Mouse (Mus musculus) intestine, embryonic 16.5 days (tissue): ENCODE data around the gene Stap2. TPM values are rescaled to one million over a fixed set of nuclear protein-coding genes. Genes with fewer than 3 reads are reported as not detected.

Experiments
- ATAC-seq: fragments of 200-750 bp; cut with Nextera tagmentation; 2 replicates; pipeline ENCODE4 v1.8.0; 2017; ENCODE audit warnings: moderate TSS enrichment, moderate library complexity
- H3K27ac ChIP-seq: fragments of 300-500 bp; sonication (generic); 2 replicates; pipeline ENCODE4 v1.5.1; 2014; ENCODE audit warnings: mild to moderate bottlenecking, low read length
- H3K27me3 ChIP-seq: fragments of 300-500 bp; sonication (generic); replicated peaks from 2 replicates; pipeline ENCODE4 v1.6.1; 2014; ENCODE audit warnings: low read length, control low read depth, mixed read lengths; ENCODE audit not compliant: control insufficient read depth, insufficient read depth
- H3K36me3 ChIP-seq: fragments of 300-500 bp; sonication (generic); 2 replicates; pipeline ENCODE4 v1.6.1; 2014; ENCODE audit warnings: low read length, control low read depth; ENCODE audit not compliant: control insufficient read depth, insufficient read depth
- H3K4me1 ChIP-seq: fragments of 300-500 bp; sonication (generic); 2 replicates; pipeline ENCODE4 v1.6.1; 2014; ENCODE audit warnings: low read length, control low read depth, mixed read lengths; ENCODE audit not compliant: control insufficient read depth, insufficient read depth
- H3K4me2 ChIP-seq: fragments of 300-500 bp; sonication (generic); 2 replicates; pipeline ENCODE4 v1.6.1; 2014; ENCODE audit warnings: low read depth, low read length, control low read depth
- H3K4me3 ChIP-seq: fragments of 300-500 bp; sonication (generic); 2 replicates; pipeline ENCODE4 v1.5.1; 2014; ENCODE audit warnings: mild to moderate bottlenecking, low read length
- H3K9ac ChIP-seq: fragments of 300-500 bp; sonication (generic); 2 replicates; pipeline ENCODE4 v1.6.1; 2014; ENCODE audit warnings: low read depth, low read length
- H3K9me3 ChIP-seq: fragments of 300-500 bp; sonication (generic); 2 replicates; pipeline ENCODE4 v1.6.1; 2016; ENCODE audit warnings: low read length, control low read depth; ENCODE audit not compliant: control insufficient read depth
- WGBS: fragments of 180-500 bp; shearing (Covaris S2); extraction: QIAGEN DNeasy Blood & Tissue Kit; methylation state at CpG from one replicate; pipeline ENCODE4 v1.1.7; 2014; 5-methylcytosine and 5-hydroxymethylcytosine counted together
- polyA plus RNA-seq: library from polyadenylated mRNA; unstranded; fragments of >200 nt; fragmentation: Nextera tagmentation; extraction: Ambion mirVana; gene quantifications from 2 replicates; pipeline ENCODE4 v1.2.1, GENCODE M21; 2015

The Stap2 gene
- polyA plus RNA-seq, 1 experiment from 2014 or later = 65.6 TPM

GRCm38 (mm10) chr17:56021161-56021910, 16.0 kb upstream of the Stap2 start:
- H3K9ac ChIP-seq = no peak overlapping the region
- H3K9me3 ChIP-seq = no peaks in the 10 kb centered on the region
- no peak overlapping the region for H3K4me3 ChIP-seq
- no peak overlapping the region for H3K4me2 ChIP-seq
- H3K36me3 ChIP-seq = peaks cover 22% of the 10 kb centered on the region
- no peak for ATAC-seq
- WGBS = 77% methylated on average over 4 of the region's 4 CpGs
- H3K4me1 ChIP-seq = peaks cover 14% of the 10 kb centered on the region; the same call in 1 of the 2 replicates
- no peak overlapping the region for H3K27ac ChIP-seq
- no peaks in the 10 kb centered on the region for H3K27me3 ChIP-seq

- H3K4me3 ChIP-seq = no peak overlapping the region
- H3K9ac ChIP-seq = no peak overlapping the region
- H3K4me2 ChIP-seq = no peak overlapping the region
- peaks cover 30% of the 10 kb centered on the region for H3K36me3 ChIP-seq
- no peak for ATAC-seq
- WGBS = 91% methylated on average over 6 of the region's 6 CpGs
- H3K4me1 ChIP-seq = peaks cover 14% of the 10 kb centered on the region; the same call in 1 of the 2 replicates
- H3K27me3 ChIP-seq = no peaks in the 10 kb centered on the region
- H3K9me3 ChIP-seq = no peaks in the 10 kb centered on the region
- H3K27ac ChIP-seq = no peak overlapping the region
These were observed 15.2 kb upstream of the Stap2 start for GRCm38 (mm10) chr17:56020400-56021084.

DNA sequence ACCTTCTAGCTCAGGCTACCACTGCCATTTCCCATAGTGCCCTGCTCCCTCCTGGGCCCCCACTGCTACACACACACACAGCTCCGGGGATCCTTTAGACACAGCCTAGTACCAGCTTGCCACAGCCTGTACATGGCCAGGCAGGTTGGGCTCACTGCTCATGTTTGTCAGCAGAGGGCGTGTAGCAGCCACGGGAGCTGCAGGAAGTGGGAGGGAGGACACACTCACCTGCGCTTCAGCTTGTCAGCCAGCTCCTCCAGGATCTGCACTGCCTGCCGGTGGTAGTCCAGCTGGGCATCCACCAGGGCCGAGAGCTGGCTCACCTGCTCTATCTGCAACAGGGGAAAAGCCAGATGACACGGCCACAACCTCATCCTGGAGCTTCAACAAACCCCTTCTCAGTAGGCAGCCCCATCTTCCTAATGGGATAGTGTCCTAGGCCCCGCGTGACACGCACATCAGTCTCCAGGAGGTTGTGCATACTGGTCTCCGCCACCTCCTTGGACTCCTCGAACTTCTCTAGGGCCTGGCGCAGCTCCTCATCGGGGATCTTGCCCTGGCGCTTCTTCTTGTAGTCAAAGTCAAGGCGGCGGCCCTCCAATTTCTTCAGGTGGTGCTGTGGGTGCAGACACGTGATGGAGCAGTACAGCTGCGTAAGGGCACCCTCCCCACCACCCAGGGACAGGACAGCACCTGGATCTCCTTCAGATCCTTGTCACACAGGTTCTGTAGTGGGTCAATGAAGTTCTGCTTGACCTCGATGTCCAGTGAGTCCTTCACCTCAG, 13.2 kb upstream of the Stap2 start:
- ATAC-seq = peak; percentile 64
- 0 out of 2 replicates have a peak overlapping the region, but pooled peaks have one; percentile 14 for H3K9ac ChIP-seq
- H3K27ac ChIP-seq = no peak overlapping the region
- no peaks in the 10 kb centered on the region for H3K27me3 ChIP-seq
- H3K9me3 ChIP-seq = no peaks in the 10 kb centered on the region
- H3K36me3 ChIP-seq = peaks cover 39% of the 10 kb centered on the region
- WGBS = 68% methylated on average over 20 of the region's 20 CpGs
- H3K4me2 ChIP-seq = no peak overlapping the region
- H3K4me3 ChIP-seq = no peak overlapping the region
- H3K4me1 ChIP-seq = peaks cover 8% of the 10 kb centered on the region; the same call in 1 of the 2 replicates

- H3K36me3 ChIP-seq = peaks cover 44% of the 10 kb centered on the region
These were observed 12.5 kb upstream of the Stap2 start for GRCm38 (mm10) chr17:56017848-56018247.

GRCm38 (mm10) chr17:56016793-56017785, 11.7 kb upstream of the Stap2 start:
- H3K4me1 ChIP-seq = no peaks in the 10 kb centered on the region
- H3K9me3 ChIP-seq = no peaks in the 10 kb centered on the region
- no peak overlapping the region for H3K4me2 ChIP-seq
- H3K27ac ChIP-seq = no peak overlapping the region
- H3K9ac ChIP-seq = no peak overlapping the region
- no peak for ATAC-seq
- H3K4me3 ChIP-seq = no peak overlapping the region
- WGBS = 81% methylated on average over 15 of the region's 15 CpGs
- peaks cover 49% of the 10 kb centered on the region for H3K36me3 ChIP-seq
- H3K27me3 ChIP-seq = no peaks in the 10 kb centered on the region

More at GRCm38 (mm10) chr17:56017848-56018247, 12.5 kb upstream of the Stap2 start:
- H3K27ac ChIP-seq = no peak overlapping the region
- H3K27me3 ChIP-seq = no peaks in the 10 kb centered on the region
- no peak overlapping the region for H3K4me3 ChIP-seq
- H3K9me3 ChIP-seq = no peaks in the 10 kb centered on the region
- no peak for ATAC-seq
- H3K4me2 ChIP-seq = no peak overlapping the region
- 0 out of 2 replicates have a peak, but pooled peaks cover 3% of the 10 kb centered on the region for H3K4me1 ChIP-seq
- 0 out of 2 replicates have a peak overlapping the region, but pooled peaks have one; percentile 14 for H3K9ac ChIP-seq
- WGBS = 82% methylated on average over 7 of the region's 7 CpGs

DNA sequence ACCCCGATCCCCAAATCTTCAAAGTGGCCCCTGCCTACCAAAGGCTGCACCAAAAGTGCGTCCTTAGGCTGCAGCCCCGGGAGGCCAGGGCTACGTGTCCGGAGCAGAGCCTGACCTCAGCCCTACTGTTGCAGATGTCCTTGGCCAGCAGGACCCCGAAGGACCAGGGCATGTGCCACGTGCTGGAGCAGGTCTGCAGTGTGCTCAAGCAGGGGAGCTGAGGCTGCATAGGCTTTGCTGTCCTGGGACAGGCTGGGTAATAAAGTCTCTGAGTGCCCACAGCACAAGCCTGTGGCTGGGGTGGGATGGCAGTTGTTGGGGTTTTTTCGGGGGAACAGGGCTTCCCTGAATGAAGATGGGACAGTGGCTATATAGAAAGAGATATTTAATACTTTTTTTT, 11.0 kb upstream of the Stap2 start:
- Histone ChIP-seq H3K27ac (no peak overlapping the region), H3K27me3 (no peaks in the 10 kb centered on the region), H3K9me3 (no peaks in the 10 kb centered on the region), H3K4me1 (no peaks in the 10 kb centered on the region), H3K36me3 (peaks cover 55% of the 10 kb centered on the region), H3K4me3 (no peak overlapping the region), H3K4me2 (no peak overlapping the region), H3K9ac (no peak overlapping the region)
- 83% methylated on average over 8 of the region's 8 CpGs for WGBS
- no peak for ATAC-seq

GRCm38 (mm10) chr17:56015293-56015692, 9.9 kb upstream of the Stap2 start:
- Histone ChIP-seq H3K4me1 (peaks cover 7% of the 10 kb centered on the region), H3K4me3 (no peak overlapping the region), H3K4me2 (no peak overlapping the region), H3K9ac (no peak overlapping the region), H3K36me3 (peaks cover 54% of the 10 kb centered on the region), H3K27me3 (no peaks in the 10 kb centered on the region), H3K9me3 (no peaks in the 10 kb centered on the region), H3K27ac (no peak overlapping the region)
- WGBS = 94% methylated on average over 9 of the region's 9 CpGs
- no peak for ATAC-seq

DNA sequence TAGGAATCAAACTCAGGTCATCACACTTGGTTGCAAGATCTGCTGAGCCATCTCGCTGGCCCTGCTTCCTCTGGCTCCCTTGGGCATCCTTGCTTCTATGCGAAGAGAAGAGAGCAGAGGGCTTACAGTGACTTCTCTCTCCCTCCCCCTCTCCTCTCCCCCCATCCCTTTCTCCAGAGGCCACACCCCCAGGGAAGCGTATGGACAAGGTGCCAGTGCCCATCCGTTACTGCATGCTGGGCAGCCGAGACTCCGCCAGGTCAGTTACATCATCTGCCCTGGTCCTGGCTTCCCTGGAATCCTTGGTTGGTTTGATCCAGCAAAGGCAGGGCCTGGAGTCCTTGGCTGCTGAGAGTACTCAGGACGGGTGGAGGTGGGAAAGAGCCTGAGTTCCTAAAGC, 6.1 kb upstream of the Stap2 start:
- no peak overlapping the region for H3K4me3 ChIP-seq
- peaks cover 33% of the 10 kb centered on the region for H3K36me3 ChIP-seq
- no peaks in the 10 kb centered on the region for H3K27me3 ChIP-seq
- no peak overlapping the region for H3K4me2 ChIP-seq
- no peak overlapping the region for H3K9ac ChIP-seq
- no peak for ATAC-seq
- WGBS = 76% methylated on average over 7 of the region's 7 CpGs
- H3K9me3 ChIP-seq = no peaks in the 10 kb centered on the region
- H3K4me1 ChIP-seq = peaks cover 15% of the 10 kb centered on the region
- no peak overlapping the region for H3K27ac ChIP-seq
